Mouse (Mus musculus) yolk sac, embryonic 10.5 days (tissue): ENCODE results near the gene Gm19668.
"Not testable (repeated sequence)": the region's sequence is repeated elsewhere in the genome, so short reads cannot be mapped to it uniquely, and the experiment has no call there.

Experiments used
- DNase-seq: peaks from one replicate; pipeline ENCODE4 v3.0.0-alpha.2; 2017; ENCODE audit warnings: low spot score

Gene Gm19668

GRCm38 (mm10) chr10:77798921-77799508 is at the start of gene Gm19668:
Gm19668 (minus strand) TSS chr10:77799133.
- no peak for DNase-seq

DNA sequence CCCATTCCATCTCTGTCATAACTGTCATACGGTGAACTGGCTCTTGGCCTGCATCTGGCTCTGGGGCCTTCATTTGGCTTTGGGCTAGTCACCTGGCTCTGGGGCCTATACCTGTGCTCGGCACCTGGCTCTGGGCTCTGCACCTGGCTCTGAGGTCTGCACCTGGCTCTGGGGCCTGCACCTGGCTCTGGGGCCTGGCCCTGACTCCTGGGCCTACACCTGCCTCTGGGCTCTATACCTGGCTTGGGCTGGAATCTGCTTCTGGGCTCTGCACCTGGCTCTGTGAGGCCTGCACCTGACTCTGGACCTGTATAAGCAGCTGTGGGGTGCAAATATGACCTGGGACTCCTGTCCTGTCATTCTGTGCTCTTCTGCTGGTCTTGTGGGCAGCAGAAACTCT is 48.6 kb upstream of the Gm19668 start:
- DNase-seq = no peak

- no peak for DNase-seq
These were observed 48.0 kb upstream of the Gm19668 start for GRCm38 (mm10) chr10:77846961-77847360.

DNA sequence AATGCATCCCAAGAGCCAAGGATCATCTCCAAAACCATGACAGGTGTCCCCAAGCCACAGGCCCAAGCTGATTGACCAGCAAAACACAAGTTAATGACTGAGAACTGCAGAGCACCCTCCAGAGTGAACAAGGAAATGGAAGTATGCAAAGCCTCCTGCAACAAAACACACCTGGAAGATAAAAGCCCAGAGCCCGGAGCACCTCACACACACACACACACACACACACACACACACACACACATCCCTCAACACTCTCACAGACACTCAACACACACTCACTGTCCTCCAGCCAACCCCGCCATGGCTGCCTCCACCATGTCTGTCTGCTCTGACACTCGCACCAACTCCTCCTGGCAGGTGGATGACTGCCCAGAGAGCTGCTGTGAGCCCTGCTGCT is 47.6 kb upstream of the Gm19668 start, which contains the start of gene Gm36176:
TSS of gene Gm36176 (plus strand) at position 301 of the 400 bp plus-strand sequence.
- no peak for DNase-seq

DNA sequence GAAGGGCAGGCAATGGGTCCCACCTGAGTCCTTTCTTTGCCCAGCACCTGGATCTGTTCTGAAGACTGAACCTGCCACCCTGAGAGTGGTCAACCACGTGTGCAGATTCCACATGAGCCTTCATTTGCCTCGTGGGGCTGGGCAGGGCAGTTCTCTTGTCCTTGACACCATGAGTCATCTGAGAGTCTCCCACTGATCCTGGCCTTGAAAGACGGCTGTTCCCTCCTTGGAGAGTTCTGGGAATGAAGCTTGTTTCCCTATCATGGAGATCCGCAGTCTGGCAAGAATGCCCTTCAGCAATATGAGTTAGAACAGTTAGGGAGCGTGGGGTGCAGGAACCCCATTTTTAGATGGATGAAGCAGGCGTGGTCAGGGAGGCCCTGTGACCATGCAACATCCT is 40.1 kb upstream of the Gm19668 start:
- DNase-seq = no peak

- DNase-seq = no peak
These were observed 36.7 kb upstream of the Gm19668 start, which contains the start of gene Krtap10-10 for GRCm38 (mm10) chr10:77835647-77836046. Krtap10-10 (plus strand) TSS chr10:77835947.

DNA sequence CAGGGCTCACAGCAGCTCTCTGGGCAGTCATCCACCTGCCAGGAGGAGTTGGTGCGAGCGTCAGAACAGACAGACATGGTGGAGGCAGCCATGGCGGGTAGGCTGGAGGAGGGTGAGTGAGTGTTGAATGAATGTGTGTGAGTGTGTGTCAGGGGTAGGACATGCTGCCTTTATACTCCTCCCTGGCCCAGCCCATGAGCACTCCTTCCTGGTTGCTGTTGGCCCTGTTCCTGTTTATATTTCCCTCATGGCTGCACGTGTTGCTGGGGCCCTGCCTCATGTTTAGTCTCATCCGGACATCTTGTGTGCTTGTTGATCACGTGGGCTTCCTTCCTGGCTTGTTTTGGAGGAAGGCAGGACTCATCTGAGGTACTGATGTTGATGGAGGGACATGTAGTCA is 28.0 kb upstream of the Gm19668 start, which contains the start of gene Krtap10-4:
TSS of gene Krtap10-4 (minus strand) at position 145 of the 400 bp plus-strand sequence.
- no peak for DNase-seq

DNA sequence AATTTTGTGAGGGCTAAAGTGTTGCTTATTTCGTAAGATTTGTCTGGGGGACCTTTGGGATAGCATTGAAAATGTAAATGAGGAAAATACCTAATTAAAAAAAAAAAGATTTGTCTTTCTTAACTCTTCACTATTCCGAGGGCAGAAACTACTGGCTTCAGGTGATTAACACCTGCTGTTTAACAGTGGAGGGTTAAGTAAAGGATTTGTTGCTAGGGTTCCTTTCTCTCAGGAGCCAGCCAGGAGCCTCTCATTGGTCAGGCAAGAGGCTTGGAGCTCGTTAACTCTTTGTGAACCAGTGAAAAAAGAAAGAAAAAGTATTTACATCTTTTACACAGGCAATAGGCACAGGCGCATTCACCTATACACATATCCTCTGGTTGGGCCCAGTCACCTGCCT is 20.3 kb upstream of the Gm19668 start:
- no peak for DNase-seq

GRCm38 (mm10) chr10:77818523-77818922 is 19.6 kb upstream of the Gm19668 start:
- DNase-seq = no peak

- DNase-seq = no peak
These were observed 16.6 kb upstream of the Gm19668 start for GRCm38 (mm10) chr10:77815514-77815913.

- no peak for DNase-seq
These were observed 15.4 kb upstream of the Gm19668 start, which contains the start of gene Gm2696 for GRCm38 (mm10) chr10:77814382-77814781. Gm2696 (plus strand) TSS chr10:77814682.

GRCm38 (mm10) chr10:77811743-77812142 is 12.8 kb upstream of the Gm19668 start, which contains the start of gene Gm9507:
Gm9507 (minus strand) TSS chr10:77811843.
- no peak for DNase-seq

DNA sequence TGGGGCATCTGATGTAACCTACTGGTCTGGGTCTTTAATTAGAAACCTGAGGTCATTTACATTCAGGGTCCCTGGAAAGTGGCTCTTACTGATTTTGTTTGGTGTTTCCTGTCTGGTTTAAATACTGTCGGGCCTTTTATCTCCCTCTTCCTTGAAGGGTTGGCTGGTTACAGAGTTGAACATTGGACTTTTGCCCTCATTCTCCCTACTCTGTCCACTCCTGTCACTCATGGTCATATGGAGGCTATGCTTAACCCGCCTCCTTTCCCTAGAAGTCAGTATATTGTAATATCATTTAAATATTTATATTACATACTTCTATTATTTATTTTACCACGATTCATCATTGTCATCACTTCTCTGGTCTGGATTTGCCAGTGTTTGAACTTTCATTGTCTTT is 5.2 kb upstream of the Gm19668 start:
- no peak for DNase-seq

GRCm38 (mm10) chr10:77798164-77798920 is 591 bp downstream of the Gm19668 start:
- not testable (repeated sequence) for DNase-seq

DNA sequence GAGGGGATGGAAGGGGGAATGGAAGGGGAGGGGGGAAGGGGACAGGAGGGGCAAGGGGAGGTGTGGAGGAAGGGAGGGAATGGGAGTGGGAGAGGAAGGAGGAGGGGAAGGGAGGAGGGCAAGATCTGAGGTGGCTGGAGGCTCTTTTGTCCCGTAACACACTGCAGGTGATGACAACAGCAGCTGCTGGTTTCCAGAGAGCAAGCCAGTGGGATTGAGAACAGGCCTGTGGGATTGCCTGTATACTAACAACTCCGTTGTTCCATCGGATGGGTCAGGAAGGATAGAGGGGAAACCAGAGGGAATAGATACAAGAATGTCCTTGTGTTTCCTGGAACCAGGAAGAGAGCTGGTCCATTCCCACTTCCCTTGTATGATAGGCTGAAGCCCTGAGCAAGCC is 1.3 kb downstream of the Gm19668 start:
- DNase-seq = no peak

DNA sequence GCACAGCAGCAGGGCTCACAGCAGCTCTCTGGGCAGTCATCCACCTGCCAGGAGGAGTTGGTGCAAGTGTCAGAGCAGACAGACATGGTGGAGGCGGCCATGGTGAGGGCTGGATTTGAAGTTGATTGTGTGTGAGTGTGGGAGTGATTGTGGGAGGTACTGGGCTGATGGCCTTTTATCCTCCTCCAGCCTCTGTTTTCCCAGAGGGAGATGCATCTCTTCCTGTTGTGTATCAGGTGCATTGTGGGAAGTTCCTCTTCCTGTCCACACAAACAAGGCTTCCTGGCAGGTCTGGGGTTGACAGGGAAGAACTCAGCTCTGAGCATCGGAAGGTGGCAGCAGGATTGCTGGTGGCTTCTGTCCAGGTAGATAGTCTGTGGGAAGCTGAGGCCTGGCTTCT is 4.0 kb downstream of the Gm19668 start, which contains the start of gene Gm9639:
TSS of gene Gm9639 (minus strand) at position 101 of the 400 bp plus-strand sequence.
- DNase-seq = no peak

GRCm38 (mm10) chr10:77788621-77789020 is 10.3 kb downstream of the Gm19668 start:
- DNase-seq = no peak

DNA sequence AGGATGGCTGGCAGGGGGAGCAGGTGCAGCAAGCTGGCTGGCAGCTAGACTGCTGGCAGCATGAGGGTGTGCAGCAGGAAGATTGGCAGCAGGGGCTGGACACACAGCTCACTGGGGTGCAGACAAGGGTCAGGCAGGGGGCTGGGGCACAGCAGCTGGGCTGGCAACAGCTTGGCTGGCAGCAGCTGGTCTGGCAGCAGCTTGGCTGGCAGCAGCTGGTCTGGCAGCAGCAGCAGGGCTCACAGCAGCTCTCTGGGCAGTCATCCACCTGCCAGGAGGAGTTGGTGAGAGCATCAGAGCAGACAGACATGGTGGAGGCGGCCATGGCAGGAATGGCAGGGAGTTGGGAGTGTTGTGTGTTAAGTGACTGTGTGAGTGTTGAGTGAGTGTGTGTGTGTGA is 11.1 kb downstream of the Gm19668 start, which contains the start of gene Gm7137:
TSS of gene Gm7137 (minus strand) at position 325 of the 400 bp plus-strand sequence.
- not testable (repeated sequence) for DNase-seq

DNA sequence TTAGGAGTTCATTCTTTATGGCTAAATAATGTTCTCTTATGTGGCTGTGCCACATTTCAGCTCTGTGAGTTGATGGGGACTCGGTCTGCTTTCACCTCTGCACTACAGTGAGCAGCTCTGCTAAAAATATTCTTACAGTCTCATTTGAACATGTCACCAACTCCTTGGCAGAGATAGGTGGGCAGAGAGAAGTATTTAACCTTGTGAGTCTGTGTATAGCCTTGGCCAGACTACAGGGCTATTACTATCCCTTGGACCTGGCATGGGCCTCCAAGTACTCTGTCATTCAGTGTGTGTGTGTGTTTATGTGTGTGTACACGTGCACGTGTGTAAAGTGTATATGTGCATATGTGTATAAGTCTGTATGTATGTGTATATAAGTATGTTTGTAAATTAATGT is 15.5 kb downstream of the Gm19668 start:
- DNase-seq = not testable (repeated sequence)

DNA sequence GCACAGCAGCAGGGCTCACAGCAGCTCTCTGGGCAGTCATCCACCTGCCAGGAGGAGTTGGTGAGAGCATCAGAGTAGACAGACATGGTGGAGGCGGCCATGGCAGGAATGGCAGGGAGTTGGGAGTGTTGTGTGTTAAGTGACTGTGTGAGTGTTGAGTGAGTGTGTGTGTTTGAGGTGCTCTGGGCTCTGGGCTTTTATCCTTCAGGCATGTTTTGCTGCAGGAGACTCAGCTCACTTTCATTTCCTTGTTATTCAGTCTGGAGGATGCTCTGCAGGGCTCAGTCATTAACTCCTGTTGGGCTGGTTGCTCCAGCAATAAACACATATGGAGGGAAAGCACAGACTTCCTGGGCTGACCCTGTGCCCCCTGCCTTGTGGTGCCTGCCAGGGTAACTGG is 16.5 kb downstream of the Gm19668 start, which contains the start of gene Gm3250:
TSS of gene Gm3250 (minus strand) at position 101 of the 400 bp plus-strand sequence.
- not testable (repeated sequence) for DNase-seq

- DNase-seq = not testable (repeated sequence)
These were observed 22.1 kb downstream of the Gm19668 start, which contains the start of gene Gm7138 for GRCm38 (mm10) chr10:77776844-77777243. Gm7138 (minus strand) TSS chr10:77776944.

DNA sequence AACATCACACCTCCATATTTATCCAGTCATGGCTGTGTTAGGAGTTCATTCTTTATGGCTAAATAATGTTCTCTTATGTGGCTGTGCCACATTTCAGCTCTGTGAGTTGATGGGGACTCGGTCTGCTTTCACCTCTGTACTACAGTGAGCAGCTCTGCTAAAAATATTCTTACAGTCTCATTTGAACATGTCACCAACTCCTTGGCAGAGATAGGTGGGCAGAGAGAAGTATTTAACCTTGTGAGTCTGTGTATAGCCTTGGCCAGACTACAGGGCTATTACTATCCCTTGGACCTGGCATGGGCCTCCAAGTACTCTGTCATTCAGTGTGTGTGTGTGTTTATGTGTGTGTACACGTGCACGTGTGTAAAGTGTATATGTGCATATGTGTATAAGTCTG is 26.8 kb downstream of the Gm19668 start:
- DNase-seq = not testable (repeated sequence)

- DNase-seq = not testable (repeated sequence)
These were observed 27.7 kb downstream of the Gm19668 start, which contains the start of gene Gm3238 for GRCm38 (mm10) chr10:77771225-77771624. Gm3238 (minus strand) TSS chr10:77771325.
